Mouse (Mus musculus) ovary, adult 18-20 months (tissue): ENCODE results near the gene Chml.

ENCODE experiments used
- DNase-seq: peaks from one replicate; pipeline ENCODE4 v3.0.0; 2022; ENCODE audit warnings: low spot score, mixed read lengths

The Chml gene

DNA sequence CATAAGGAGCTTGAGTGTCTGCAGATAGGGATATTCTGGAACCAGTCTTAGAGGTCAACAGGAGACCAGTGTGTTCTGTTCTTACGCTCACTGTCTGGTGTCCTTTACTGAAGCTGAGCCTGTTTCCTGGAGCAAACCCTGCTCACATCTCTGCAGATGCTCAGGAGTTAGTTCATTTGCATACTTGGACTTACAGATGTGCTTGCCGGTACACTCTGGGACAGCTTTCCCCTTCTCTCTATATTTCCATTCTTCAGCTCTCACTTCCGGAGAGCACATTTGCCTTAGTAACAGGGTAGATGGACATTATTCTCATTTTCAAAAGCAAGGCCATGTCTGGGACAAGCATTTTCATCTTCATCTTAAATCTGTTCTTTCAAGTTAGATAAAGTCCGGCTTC is 44.1 kb downstream of the Chml start:
- no peak for DNase-seq

DNA sequence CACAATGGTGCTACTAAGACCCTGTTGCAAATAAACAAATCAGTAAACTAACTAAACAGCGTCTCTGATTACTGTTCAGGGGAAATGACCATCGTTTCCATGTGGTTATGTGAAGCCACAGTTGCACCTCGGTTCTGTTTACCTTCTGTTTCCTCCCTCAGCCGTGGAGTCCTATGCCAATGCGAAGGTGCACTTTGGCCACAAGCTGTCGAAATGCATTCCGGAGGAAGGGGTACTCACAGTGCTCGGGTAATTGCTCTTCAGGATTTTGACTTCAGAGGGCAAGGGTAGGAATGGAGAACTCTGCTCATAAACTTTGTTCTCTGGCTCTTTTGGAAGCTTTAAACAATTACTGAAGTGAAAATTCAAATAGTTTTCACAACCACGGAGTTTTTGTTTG is 45.7 kb downstream of the Chml start:
- no peak for DNase-seq

DNA sequence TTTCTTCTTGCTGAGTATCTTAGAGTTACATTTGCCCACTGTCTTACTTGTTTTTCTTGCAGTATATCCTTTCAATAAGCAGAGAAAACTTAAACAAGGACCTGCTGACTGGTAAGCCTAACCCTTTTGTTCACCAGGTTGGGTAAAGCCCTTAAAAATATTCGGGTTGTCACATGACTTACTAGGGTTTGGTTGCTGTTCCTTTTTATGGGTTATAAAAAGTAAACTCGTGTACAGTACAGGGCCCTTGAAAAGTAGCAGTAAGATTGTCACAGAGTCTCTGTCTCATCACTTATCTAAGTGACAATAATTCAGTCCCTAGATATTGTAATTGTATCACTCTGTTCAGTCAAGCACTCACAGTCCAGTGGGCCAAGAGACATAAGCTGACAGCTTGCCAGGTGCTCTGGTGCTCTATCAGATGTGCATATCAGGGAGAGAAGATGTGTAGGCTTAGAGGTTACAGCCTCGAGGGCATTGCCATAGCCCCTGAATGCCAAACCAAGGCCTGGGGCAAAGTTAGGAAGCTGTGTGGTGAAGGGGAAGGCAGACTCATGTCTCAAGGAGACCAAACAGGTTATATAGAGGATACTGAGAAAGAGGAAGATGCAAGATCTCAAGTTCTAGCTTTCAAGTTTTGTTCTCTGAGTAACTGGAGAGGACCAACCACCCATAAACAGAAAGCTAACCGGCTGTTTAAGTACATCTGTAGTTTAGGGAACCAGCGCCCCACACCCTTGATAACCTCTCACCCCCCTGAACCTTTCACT is 49.0 kb downstream of the Chml start:
- no peak for DNase-seq

DNA sequence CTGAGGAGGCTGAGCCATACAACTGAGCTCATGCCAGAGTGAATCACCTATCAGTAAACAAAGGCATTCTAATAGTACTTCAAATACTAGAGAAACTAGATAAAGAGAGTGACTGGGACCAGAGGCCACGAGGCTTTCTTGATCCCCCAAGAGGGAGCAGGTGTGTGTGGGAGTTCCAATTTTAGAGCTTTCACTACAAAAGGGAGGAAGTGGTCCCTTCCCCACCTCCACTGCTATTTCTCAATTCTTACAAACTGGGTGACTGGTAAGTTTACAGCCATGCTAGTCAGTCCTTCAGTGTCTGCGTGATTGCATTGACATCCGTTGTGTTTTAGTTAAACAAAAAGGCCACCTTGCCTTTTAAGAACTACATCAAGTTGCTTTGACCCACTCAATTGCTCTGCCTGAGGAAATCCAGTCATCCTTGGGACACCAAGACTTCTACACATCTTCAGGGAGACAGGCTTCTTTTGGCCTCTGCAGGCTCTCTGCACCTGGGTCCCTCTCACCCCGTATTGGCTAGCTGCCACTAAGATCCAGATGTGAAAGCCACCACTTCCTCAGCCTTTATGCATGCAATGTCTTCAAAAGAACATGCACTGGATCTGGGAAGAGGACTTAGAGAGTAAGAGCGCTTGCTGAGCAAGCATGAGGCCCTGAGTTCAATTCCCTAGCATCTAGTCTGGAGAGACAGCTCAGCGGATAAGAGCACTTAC is 52.1 kb downstream of the Chml start:
- no peak for DNase-seq

DNA sequence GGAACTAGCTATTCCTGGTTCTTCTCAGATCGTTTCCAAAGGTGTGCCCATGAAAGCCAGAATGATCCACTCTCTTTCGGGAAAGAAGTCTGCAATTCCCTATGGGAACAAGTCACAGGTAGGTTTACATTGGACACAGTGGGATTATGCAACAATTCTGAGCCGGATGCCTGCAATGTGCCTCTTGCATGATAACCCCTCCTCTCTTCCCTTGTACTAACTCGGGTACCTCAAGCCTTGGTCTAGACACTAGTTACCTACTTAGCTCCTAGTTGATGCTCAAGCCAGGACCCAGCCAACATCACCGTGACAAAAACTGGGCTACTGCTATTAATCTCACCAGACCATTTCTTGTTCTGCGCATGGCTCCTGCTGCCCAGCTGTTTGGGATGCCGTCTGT is 53.6 kb downstream of the Chml start:
- DNase-seq, result no peak

DNA sequence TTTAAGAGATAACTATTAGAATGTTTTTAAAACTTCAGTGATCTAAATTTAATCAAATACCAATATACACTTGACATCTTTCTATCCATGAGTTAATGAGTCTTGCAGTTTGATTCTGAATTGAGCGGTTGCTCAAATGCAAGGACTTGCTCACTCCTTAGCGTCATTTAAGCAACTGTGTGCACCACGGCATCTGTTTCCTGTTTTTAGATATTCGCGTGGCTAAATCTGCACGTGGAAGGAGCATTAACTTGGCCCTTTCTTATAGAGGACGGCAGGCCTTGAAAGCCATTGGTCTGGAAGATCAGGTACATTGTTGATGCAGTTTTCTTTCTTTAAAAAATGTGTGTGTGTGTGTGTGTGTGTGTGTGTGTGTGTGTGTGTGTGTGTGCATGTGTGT is 55.0 kb downstream of the Chml start:
- no peak for DNase-seq

DNA sequence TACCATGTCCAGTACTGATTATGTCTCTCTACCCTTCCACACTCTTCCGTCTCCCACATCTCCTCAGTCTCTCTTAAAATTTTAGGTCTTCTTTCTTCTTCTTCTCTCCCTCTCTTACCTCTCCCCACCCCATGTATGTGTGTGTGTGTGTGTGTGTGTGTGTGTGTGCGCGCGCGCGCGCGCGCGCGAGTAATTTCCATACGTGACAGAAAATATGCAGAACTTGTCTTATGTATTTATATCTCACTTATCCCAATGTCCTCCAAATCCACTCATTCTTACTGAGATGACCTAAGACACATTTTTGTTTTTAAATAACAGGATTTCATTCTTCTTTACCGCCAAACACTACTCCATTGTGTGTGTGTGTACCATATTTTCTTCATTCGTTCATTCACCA is 60.2 kb downstream of the Chml start:
- DNase-seq, result no peak
